Mouse (Mus musculus): ENCODE data around the gene Prkci. TPM values are rescaled to one million over a fixed set of nuclear protein-coding genes. Genes with fewer than 3 reads are reported as not detected.

Gene Prkci
- polyA plus RNA-seq, 1 experiment from 2014 or later: 35.5 TPM

- 25% methylated on average over 17 of the region's 17 CpGs for WGBS
- H3K4me3 ChIP-seq: peak overlapping the region; percentile 47
- no peaks in the 10 kb centered on the region for H3K27me3 ChIP-seq
- no peaks in the 10 kb centered on the region for H3K9me3 ChIP-seq
- H3K9ac ChIP-seq: peak overlapping the region; percentile 50; the same call in 1 of the 2 replicates
- H3K36me3 ChIP-seq: peaks cover 14% of the 10 kb centered on the region
- peak overlapping the region; percentile 60 for H3K4me2 ChIP-seq (replicated peaks)
- H3K4me1 ChIP-seq: no peaks in the 10 kb centered on the region
- no peak overlapping the region for H3K27ac ChIP-seq
- peak; percentile 75 for ATAC-seq (ENCODE audit: low FRiP score, low read depth)
Measured at GRCm38 (mm10) chr3:31056047-31056650, 60.6 kb downstream of the Prkci start.

- Histone ChIP-seq H3K36me3 (peaks cover 8% of the 10 kb centered on the region), H3K27me3 (no peaks in the 10 kb centered on the region), H3K4me3 (peak overlapping the region; percentile 47), H3K27ac (peak overlapping the region; percentile 35; the same call in 1 of the 2 replicates), H3K9ac (peak overlapping the region; percentile 50; the same call in 1 of the 2 replicates), H3K9me3 (no peaks in the 10 kb centered on the region), H3K4me2 (replicated peaks) (peak overlapping the region; percentile 60), H3K4me1 (no peaks in the 10 kb centered on the region)
- 2% methylated on average over 30 of the region's 30 CpGs for WGBS
- peak; percentile 87 for ATAC-seq (ENCODE audit: low FRiP score, low read depth)
Measured at GRCm38 (mm10) chr3:31056651-31057627, 61.4 kb downstream of the Prkci start.

- H3K4me3 ChIP-seq: no peak overlapping the region
- no peaks in the 10 kb centered on the region for H3K9me3 ChIP-seq
- H3K27me3 ChIP-seq: no peaks in the 10 kb centered on the region
- no peak overlapping the region for H3K9ac ChIP-seq
- H3K27ac ChIP-seq: no peak overlapping the region
- no peaks in the 10 kb centered on the region for H3K4me1 ChIP-seq
- ATAC-seq (ENCODE audit: low FRiP score, low read depth): no peak
- no peaks in the 10 kb centered on the region for H3K36me3 ChIP-seq
- H3K4me2 ChIP-seq (replicated peaks): no peak overlapping the region
- 87% methylated on average over 8 of the region's 8 CpGs for WGBS
Measured at GRCm38 (mm10) chr3:31060745-31061102, 65.2 kb downstream of the Prkci start.

DNA sequence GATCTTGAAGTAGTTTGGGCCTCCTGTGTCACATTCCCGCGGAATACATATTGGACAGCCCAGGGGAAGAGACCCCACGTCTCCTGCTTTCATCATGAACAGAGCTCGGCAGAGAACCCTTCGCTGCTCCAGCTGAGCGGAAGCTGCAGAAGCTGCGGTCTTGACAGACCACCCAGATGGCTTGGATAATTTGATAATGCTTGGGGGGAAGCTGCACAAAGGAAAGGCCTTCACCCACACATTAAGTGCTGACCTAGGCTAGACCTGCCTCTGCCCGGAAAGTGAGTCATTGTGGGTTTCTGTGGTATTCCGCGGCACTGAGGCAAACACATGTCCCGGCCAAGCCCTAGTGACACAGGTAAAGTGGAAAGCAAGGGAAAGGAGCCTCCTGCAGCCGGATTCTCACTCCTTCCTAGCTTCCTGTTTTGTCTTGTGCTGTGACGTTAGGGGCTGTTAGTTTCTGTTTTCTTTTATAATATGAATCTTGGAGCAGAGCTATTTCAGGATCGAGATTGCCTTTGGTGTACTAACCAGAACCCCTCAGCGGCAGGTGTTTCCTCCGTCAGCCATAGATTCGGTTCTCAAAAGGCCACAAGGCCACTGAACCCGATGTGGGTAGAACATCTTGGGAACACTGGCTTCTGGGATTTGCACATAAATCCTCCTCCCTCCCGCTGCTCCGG, 65.7 kb downstream of the Prkci start:
- ATAC-seq (ENCODE audit: low FRiP score, low read depth): no peak
- no peaks in the 10 kb centered on the region for H3K9me3 ChIP-seq
- no peaks in the 10 kb centered on the region for H3K36me3 ChIP-seq
- H3K27me3 ChIP-seq: no peaks in the 10 kb centered on the region
- H3K4me2 ChIP-seq (replicated peaks): no peak overlapping the region
- no peaks in the 10 kb centered on the region for H3K4me1 ChIP-seq
- H3K27ac ChIP-seq: no peak overlapping the region
- H3K9ac ChIP-seq: no peak overlapping the region
- H3K4me3 ChIP-seq: no peak overlapping the region
- WGBS: 69% methylated on average over 20 of the region's 20 CpGs

DNA sequence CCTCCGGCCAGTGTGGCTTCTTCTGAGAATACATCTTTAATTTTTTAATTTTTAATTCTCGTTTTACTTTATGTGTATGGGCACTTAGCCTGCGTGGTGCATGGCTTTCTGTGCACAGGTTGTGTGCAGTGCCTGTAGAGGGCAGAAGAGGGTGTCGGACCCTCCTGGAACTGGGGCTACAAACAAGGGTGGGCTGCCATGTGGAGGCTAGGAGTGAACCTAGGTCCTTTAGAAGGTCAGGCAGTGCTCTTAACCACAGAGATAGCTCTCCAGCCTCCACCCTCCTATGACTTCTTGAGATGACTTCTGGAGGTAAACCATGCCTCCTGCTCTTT, 66.2 kb downstream of the Prkci start:
- H3K4me1 ChIP-seq: no peaks in the 10 kb centered on the region
- H3K27ac ChIP-seq: no peak overlapping the region
- 77% methylated on average over 4 of the region's 4 CpGs for WGBS
- no peaks in the 10 kb centered on the region for H3K27me3 ChIP-seq
- H3K36me3 ChIP-seq: no peaks in the 10 kb centered on the region
- H3K4me2 ChIP-seq (replicated peaks): no peak overlapping the region
- ATAC-seq (ENCODE audit: low FRiP score, low read depth): no peak
- no peaks in the 10 kb centered on the region for H3K9me3 ChIP-seq
- H3K4me3 ChIP-seq: no peak overlapping the region
- H3K9ac ChIP-seq: no peak overlapping the region

DNA sequence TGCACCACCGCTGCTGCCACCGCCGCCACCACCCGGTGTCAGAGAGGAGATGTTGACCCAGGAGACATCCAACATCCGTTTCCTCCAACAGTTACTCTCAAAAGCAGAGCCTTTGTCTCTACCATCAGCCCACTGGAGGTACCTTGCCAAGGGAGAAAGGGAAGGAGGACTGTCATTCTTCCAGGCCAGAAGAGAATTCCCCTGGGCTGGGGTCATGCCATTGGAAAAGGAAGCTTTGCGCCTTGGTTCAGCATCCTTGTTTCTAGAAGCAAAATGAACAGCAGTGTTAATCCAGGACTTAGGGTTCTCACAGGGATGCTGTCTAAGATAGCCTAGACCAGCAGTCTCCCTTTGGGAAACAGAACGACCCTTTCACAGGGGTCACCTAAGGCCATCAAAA, 66.8 kb downstream of the Prkci start:
- Histone ChIP-seq H3K27me3 (no peaks in the 10 kb centered on the region), H3K4me3 (no peak overlapping the region), H3K27ac (no peak overlapping the region), H3K4me2 (replicated peaks) (no peak overlapping the region), H3K36me3 (no peaks in the 10 kb centered on the region), H3K9ac (no peak overlapping the region), H3K9me3 (no peaks in the 10 kb centered on the region), H3K4me1 (no peaks in the 10 kb centered on the region)
- no peak for ATAC-seq (ENCODE audit: low FRiP score, low read depth)
- WGBS: 87% methylated on average over 7 of the region's 7 CpGs

GRCm38 (mm10) chr3:31068482-31068881, 72.9 kb downstream of the Prkci start:
- 84% methylated on average over 7 of the region's 7 CpGs for WGBS

DNA sequence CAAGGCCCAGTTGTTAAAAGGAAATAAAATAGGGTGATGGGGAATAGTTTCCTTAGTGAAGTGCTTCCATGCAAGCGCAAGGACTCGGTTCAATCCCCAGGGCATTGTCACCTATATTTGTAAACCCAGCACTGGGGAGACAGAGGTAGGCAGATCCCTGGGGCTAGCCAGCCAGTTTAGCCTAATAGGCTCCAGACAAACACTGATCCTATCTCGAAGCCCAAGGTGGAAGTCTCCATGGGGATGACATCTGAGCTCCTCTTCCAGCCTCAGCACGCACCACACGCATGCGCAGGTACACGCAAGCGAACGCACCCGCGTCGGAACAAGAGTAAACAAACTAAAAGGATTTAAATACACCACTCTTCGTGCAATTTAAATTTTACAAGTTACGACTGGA, 76.3 kb downstream of the Prkci start:
- no peak for ATAC-seq (ENCODE audit: low FRiP score, low read depth)
- H3K4me2 ChIP-seq (replicated peaks): 0 out of 2 replicates have a peak overlapping the region, but pooled peaks have one; percentile 25
- no peaks in the 10 kb centered on the region for H3K9me3 ChIP-seq
- 69% methylated on average over 14 of the region's 14 CpGs for WGBS
- peaks cover 4% of the 10 kb centered on the region; the same call in 1 of the 2 replicates for H3K4me1 ChIP-seq
- H3K9ac ChIP-seq: no peak overlapping the region
- H3K36me3 ChIP-seq: no peaks in the 10 kb centered on the region
- no peak overlapping the region for H3K4me3 ChIP-seq
- H3K27me3 ChIP-seq: no peaks in the 10 kb centered on the region
- H3K27ac ChIP-seq: no peak overlapping the region

More at GRCm38 (mm10) chr3:31068482-31068881, 72.9 kb downstream of the Prkci start:
- H3K27ac ChIP-seq: no peak overlapping the region
- H3K36me3 ChIP-seq: no peaks in the 10 kb centered on the region
- H3K4me1 ChIP-seq: peaks cover 4% of the 10 kb centered on the region; the same call in 1 of the 2 replicates
- no peak overlapping the region for H3K4me3 ChIP-seq
- no peaks in the 10 kb centered on the region for H3K9me3 ChIP-seq
- no peaks in the 10 kb centered on the region for H3K27me3 ChIP-seq
- no peak overlapping the region for H3K9ac ChIP-seq
- no peak for ATAC-seq (ENCODE audit: low FRiP score, low read depth)
- no peak overlapping the region for H3K4me2 ChIP-seq (replicated peaks)

DNA sequence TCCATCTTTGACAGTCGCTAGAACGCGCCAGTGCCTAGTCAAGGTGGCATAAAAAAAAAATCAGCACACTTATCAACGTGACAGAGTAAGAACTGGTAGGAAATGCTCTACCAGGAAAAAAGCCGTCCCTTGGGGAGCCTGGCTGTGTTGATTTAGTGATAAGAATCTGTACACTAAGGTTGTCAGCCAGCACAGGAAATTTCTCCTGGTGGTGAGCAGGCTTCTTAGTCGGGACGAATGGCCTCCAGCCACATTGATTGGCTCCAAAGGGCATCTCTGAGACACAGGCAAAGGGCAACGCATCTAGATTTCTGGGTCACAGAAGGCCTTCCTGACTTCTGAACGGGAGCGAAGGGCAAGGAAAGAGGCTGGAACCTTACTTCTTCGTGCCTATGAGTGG, 80.3 kb downstream of the Prkci start:
- Histone ChIP-seq H3K4me3 (no peak overlapping the region), H3K27me3 (no peaks in the 10 kb centered on the region), H3K36me3 (no peaks in the 10 kb centered on the region), H3K4me2 (replicated peaks) (no peak overlapping the region), H3K27ac (no peak overlapping the region), H3K9me3 (no peaks in the 10 kb centered on the region), H3K4me1 (peaks cover 4% of the 10 kb centered on the region; the same call in 1 of the 2 replicates), H3K9ac (no peak overlapping the region)
- 74% methylated on average over 11 of the region's 11 CpGs for WGBS
- no peak for ATAC-seq (ENCODE audit: low FRiP score, low read depth)

- 84% methylated on average over 6 of the region's 6 CpGs for WGBS
- ATAC-seq (ENCODE audit: low FRiP score, low read depth): no peak
Measured at GRCm38 (mm10) chr3:31077068-31077703, 81.6 kb downstream of the Prkci start.

DNA sequence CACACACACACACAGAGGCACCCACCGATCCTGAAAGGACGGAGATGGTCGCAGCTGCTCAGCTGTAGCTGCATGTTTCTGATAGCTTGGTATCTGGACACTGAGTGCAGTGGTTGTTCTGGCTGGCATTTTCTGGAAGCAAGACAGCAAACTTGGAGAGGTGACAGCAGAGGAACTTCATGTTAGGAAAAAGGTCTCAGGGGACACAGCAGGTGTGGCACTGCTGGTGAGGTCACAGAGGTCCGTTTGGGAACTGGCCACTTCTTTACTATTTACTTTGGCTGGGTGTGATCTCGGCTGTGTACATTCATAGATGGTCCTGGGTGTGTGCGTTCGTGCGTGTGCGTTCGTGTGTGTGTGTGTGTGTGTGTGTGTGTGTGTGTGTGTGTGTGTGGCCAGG, 83.9 kb downstream of the Prkci start:
- Histone ChIP-seq H3K9me3 (no peaks in the 10 kb centered on the region), H3K9ac (no peak overlapping the region), H3K4me3 (no peak overlapping the region), H3K4me1 (peaks cover 13% of the 10 kb centered on the region), H3K27ac (no peak overlapping the region), H3K4me2 (replicated peaks) (no peak overlapping the region), H3K27me3 (no peaks in the 10 kb centered on the region), H3K36me3 (no peaks in the 10 kb centered on the region)
- 85% methylated on average over 10 of the region's 10 CpGs for WGBS
- no peak for ATAC-seq (ENCODE audit: low FRiP score, low read depth)

More at GRCm38 (mm10) chr3:31077068-31077703, 81.6 kb downstream of the Prkci start:
- Histone ChIP-seq H3K9ac (no peak overlapping the region), H3K36me3 (no peaks in the 10 kb centered on the region), H3K4me2 (replicated peaks) (no peak overlapping the region), H3K9me3 (no peaks in the 10 kb centered on the region), H3K4me1 (no peaks in the 10 kb centered on the region), H3K4me3 (no peak overlapping the region), H3K27ac (no peak overlapping the region), H3K27me3 (no peaks in the 10 kb centered on the region)
